Mouse (Mus musculus) erythroblast, embryonic 14.5 days (primary cell): ENCODE measurements around the gene Adam11. TPM values are rescaled to one million over a fixed set of nuclear protein-coding genes. Genes with fewer than 3 reads are reported as not detected.

Experiments used
- H3K27me3 ChIP-seq: 2 replicates; pipeline ENCODE4 v1.6.1; 2012; ENCODE audit warnings: inconsistent platforms; ENCODE audit not compliant: control insufficient read depth
- H3K36me3 ChIP-seq: 2 replicates; pipeline ENCODE4 v1.6.1; 2012; ENCODE audit warnings: mild to moderate bottlenecking, inconsistent platforms; ENCODE audit not compliant: control insufficient read depth
- H3K4me1 ChIP-seq: 2 replicates; pipeline ENCODE4 v1.6.1; 2012; ENCODE audit warnings: inconsistent platforms; ENCODE audit not compliant: control insufficient read depth
- H3K4me3 ChIP-seq: replicated peaks from 2 replicates; pipeline ENCODE3; 2012; ENCODE audit warnings: moderate library complexity, mild to moderate bottlenecking, inconsistent platforms
- H3K9me3 ChIP-seq: 2 replicates; pipeline ENCODE4 v1.6.1; 2012; ENCODE audit warnings: low read length, inconsistent platforms, mixed read lengths; ENCODE audit not compliant: control insufficient read depth
- GATA1 ChIP-seq: IDR thresholded peaks from 2 replicates; pipeline ENCODE4 v1.6.1; 2012; ENCODE audit warnings: low read length, inconsistent platforms, mixed read lengths
- TAL1 ChIP-seq: IDR thresholded peaks from 3 replicates; pipeline ENCODE4 v1.6.1; 2012; ENCODE audit warnings: low read length, inconsistent platforms, mixed read lengths
- polyA plus RNA-seq: library from polyadenylated mRNA; stranded (reverse); fragments of >175 nt; gene quantifications from 2 replicates; pipeline ENCODE4 v1.2.3, GENCODE M21; 2012

The Adam11 gene
- polyA plus RNA-seq, 1 experiment = 0.01 TPM

- TF ChIP-seq TAL1 (no peak), GATA1 (no peak)
- no peaks in the 10 kb centered on the region for H3K9me3 ChIP-seq
- H3K27me3 ChIP-seq = no peaks in the 10 kb centered on the region
- no peaks in the 10 kb centered on the region for H3K36me3 ChIP-seq
- no peak overlapping the region for H3K4me3 ChIP-seq
- no peaks in the 10 kb centered on the region for H3K4me1 ChIP-seq
Measured at GRCm38 (mm10) chr11:102748381-102748780, 12.9 kb upstream of the Adam11 start.

- H3K27me3 ChIP-seq = no peaks in the 10 kb centered on the region
- TF ChIP-seq GATA1 (no peak), TAL1 (no peak)
- H3K9me3 ChIP-seq = no peaks in the 10 kb centered on the region
- H3K36me3 ChIP-seq = no peaks in the 10 kb centered on the region
- no peak overlapping the region for H3K4me3 ChIP-seq
- no peaks in the 10 kb centered on the region for H3K4me1 ChIP-seq
Measured at GRCm38 (mm10) chr11:102749712-102750111, 11.5 kb upstream of the Adam11 start.

- Histone ChIP-seq H3K9me3 (no peaks in the 10 kb centered on the region), H3K4me1 (no peaks in the 10 kb centered on the region), H3K36me3 (no peaks in the 10 kb centered on the region), H3K27me3 (no peaks in the 10 kb centered on the region), H3K4me3 (no peak overlapping the region)
- TF ChIP-seq GATA1 (no peak), TAL1 (no peak)
Measured at GRCm38 (mm10) chr11:102752896-102753590, 8.2 kb upstream of the Adam11 start.

GRCm38 (mm10) chr11:102753591-102754324, 7.5 kb upstream of the Adam11 start:
- TF ChIP-seq GATA1 = no peak
- Histone ChIP-seq H3K4me3 (no peak overlapping the region), H3K27me3 (no peaks in the 10 kb centered on the region), H3K36me3 (no peaks in the 10 kb centered on the region), H3K9me3 (no peaks in the 10 kb centered on the region), H3K4me1 (no peaks in the 10 kb centered on the region)

GRCm38 (mm10) chr11:102754416-102754815, 6.8 kb upstream of the Adam11 start:
- TF ChIP-seq GATA1 (no peak), TAL1 (no peak)
- Histone ChIP-seq H3K27me3 (0 out of 2 replicates have a peak, but pooled peaks cover 4% of the 10 kb centered on the region), H3K4me3 (no peak overlapping the region), H3K9me3 (no peaks in the 10 kb centered on the region), H3K36me3 (no peaks in the 10 kb centered on the region), H3K4me1 (no peaks in the 10 kb centered on the region)

- peaks cover 11% of the 10 kb centered on the region for H3K27me3 ChIP-seq
Measured at GRCm38 (mm10) chr11:102755391-102755790, 5.8 kb upstream of the Adam11 start.

GRCm38 (mm10) chr11:102758977-102759376, 2.3 kb upstream of the Adam11 start:
- H3K4me1 ChIP-seq = no peaks in the 10 kb centered on the region
- H3K4me3 ChIP-seq = no peak overlapping the region
- TF ChIP-seq TAL1 (no peak), GATA1 (no peak)
- H3K27me3 ChIP-seq = peaks cover 47% of the 10 kb centered on the region
- H3K36me3 ChIP-seq = no peaks in the 10 kb centered on the region
- no peaks in the 10 kb centered on the region for H3K9me3 ChIP-seq

More at GRCm38 (mm10) chr11:102755391-102755790, 5.8 kb upstream of the Adam11 start:
- Histone ChIP-seq H3K4me1 (no peaks in the 10 kb centered on the region), H3K36me3 (no peaks in the 10 kb centered on the region), H3K4me3 (no peak overlapping the region), H3K9me3 (no peaks in the 10 kb centered on the region)
- no peak for TF ChIP-seq GATA1
- no peak for TF ChIP-seq TAL1

- Histone ChIP-seq H3K9me3 (no peaks in the 10 kb centered on the region), H3K36me3 (no peaks in the 10 kb centered on the region), H3K27me3 (peaks cover 47% of the 10 kb centered on the region), H3K4me3 (no peak overlapping the region), H3K4me1 (no peaks in the 10 kb centered on the region)
- TF ChIP-seq GATA1 = no peak
- TF ChIP-seq TAL1 = no peak
Measured at GRCm38 (mm10) chr11:102760805-102761308, 382 bp upstream of the Adam11 start.

- TF ChIP-seq GATA1 (no peak), TAL1 (no peak)
- H3K9me3 ChIP-seq = no peaks in the 10 kb centered on the region
- H3K27me3 ChIP-seq = peaks cover 47% of the 10 kb centered on the region
- H3K4me1 ChIP-seq = no peaks in the 10 kb centered on the region
- H3K36me3 ChIP-seq = no peaks in the 10 kb centered on the region
- no peak overlapping the region for H3K4me3 ChIP-seq
Measured at GRCm38 (mm10) chr11:102762248-102762647, 1.0 kb downstream of the Adam11 start.
